Mouse (Mus musculus): Measurements from ENCODE around the gene Dnmt1.

The Dnmt1 gene

GRCm38 (mm10) chr9:20976961-20977689 is 17.4 kb upstream of the Dnmt1 start:
- no peak for DNase-seq (ENCODE audit: low read depth, low spot score)

GRCm38 (mm10) chr9:20976216-20976960 is 16.7 kb upstream of the Dnmt1 start, which contains the start of gene S1pr2:
Gene S1pr2 (minus strand): TSS chr9:20976781.
- DNase-seq (ENCODE audit: low read depth, low spot score) = peak; percentile 76

- no peak for DNase-seq (ENCODE audit: low read depth, low spot score)
Observed at GRCm38 (mm10) chr9:20975431-20976215, 15.9 kb upstream of the Dnmt1 start.

- peak; percentile 35 for DNase-seq (ENCODE audit: low read depth, low spot score)
Observed at GRCm38 (mm10) chr9:20973682-20974075, 14.0 kb upstream of the Dnmt1 start.

GRCm38 (mm10) chr9:20973001-20973681 is 13.5 kb upstream of the Dnmt1 start:
- no peak for DNase-seq (ENCODE audit: low read depth, low spot score)

GRCm38 (mm10) chr9:20972141-20972992 is 12.7 kb upstream of the Dnmt1 start:
- peak; percentile 64 for DNase-seq (ENCODE audit: low read depth, low spot score)

- peak; percentile 45 for DNase-seq (ENCODE audit: low read depth, low spot score)
Observed at GRCm38 (mm10) chr9:20971751-20972140, 12.1 kb upstream of the Dnmt1 start.

GRCm38 (mm10) chr9:20966747-20967146 is 7.1 kb upstream of the Dnmt1 start:
- DNase-seq (ENCODE audit: low read depth, low spot score) = no peak

GRCm38 (mm10) chr9:20966008-20966407 is 6.3 kb upstream of the Dnmt1 start:
- no peak for DNase-seq (ENCODE audit: low read depth, low spot score)

- DNase-seq (ENCODE audit: low read depth, low spot score) = no peak
Observed at GRCm38 (mm10) chr9:20965606-20966005, 5.9 kb upstream of the Dnmt1 start.

- no peak for DNase-seq (ENCODE audit: low read depth, low spot score)
Observed at GRCm38 (mm10) chr9:20961557-20961956, 1.9 kb upstream of the Dnmt1 start.

- DNase-seq (ENCODE audit: low read depth, low spot score) = no peak
Observed at GRCm38 (mm10) chr9:20956989-20957388, 2.7 kb downstream of the Dnmt1 start.

GRCm38 (mm10) chr9:20952520-20953227 is 7.0 kb downstream of the Dnmt1 start:
- DNase-seq (ENCODE audit: low read depth, low spot score) = peak; percentile 97

- no peak for DNase-seq (ENCODE audit: low read depth, low spot score)
Observed at GRCm38 (mm10) chr9:20951966-20952519, 7.6 kb downstream of the Dnmt1 start.

- no peak for DNase-seq (ENCODE audit: low read depth, low spot score)
Observed at GRCm38 (mm10) chr9:20951441-20951840, 8.2 kb downstream of the Dnmt1 start.

- DNase-seq (ENCODE audit: low read depth, low spot score) = no peak
Observed at GRCm38 (mm10) chr9:20950419-20950818, 9.3 kb downstream of the Dnmt1 start.

GRCm38 (mm10) chr9:20946066-20946880 is 13.4 kb downstream of the Dnmt1 start:
- DNase-seq (ENCODE audit: low read depth, low spot score) = no peak

- no peak for DNase-seq (ENCODE audit: low read depth, low spot score)
Observed at GRCm38 (mm10) chr9:20944697-20945370, 14.9 kb downstream of the Dnmt1 start.
